Mouse (Mus musculus) adrenal gland, adult 8-10 months (tissue): ENCODE measurements at regions not wholly inside any gene's neighbourhood (a gene's known extent, or its start where the extent isn't known, plus 50 kb on each side); places are given as distances from the start of the nearest gene placed in this dataset.

Source experiments
- DNase-seq: peaks from one replicate; pipeline ENCODE4 v3.0.0; 2022

GRCm38 (mm10) chr16:52988852-52989397 is 535.1 kb upstream of the Alcam start:
- no peak for DNase-seq

GRCm38 (mm10) chr16:52984336-52984735 is 530.5 kb upstream of the Alcam start:
- DNase-seq: no peak

GRCm38 (mm10) chr16:52980995-52981394 is 527.1 kb upstream of the Alcam start:
- DNase-seq: no peak

- DNase-seq: no peak
Measured at GRCm38 (mm10) chr16:52972811-52973210, 518.9 kb upstream of the Alcam start.

GRCm38 (mm10) chr16:52947679-52948078 is 493.8 kb upstream of the Alcam start:
- DNase-seq: no peak

- no peak for DNase-seq
Measured at GRCm38 (mm10) chr16:52934749-52935148, 480.9 kb upstream of the Alcam start.

- no peak for DNase-seq
Measured at GRCm38 (mm10) chr16:52931978-52932377, 478.1 kb upstream of the Alcam start.

- DNase-seq: no peak
Measured at GRCm38 (mm10) chr16:52892467-52893255, 438.8 kb upstream of the Alcam start.

GRCm38 (mm10) chr16:52879463-52880114 is 425.7 kb upstream of the Alcam start:
- no peak for DNase-seq

GRCm38 (mm10) chr16:52867833-52868232 is 414.0 kb upstream of the Alcam start:
- DNase-seq: no peak

- DNase-seq: no peak
Measured at GRCm38 (mm10) chr16:52863554-52863953, 409.7 kb upstream of the Alcam start.

- DNase-seq: no peak
Measured at GRCm38 (mm10) chr16:52861263-52861662, 407.4 kb upstream of the Alcam start.

GRCm38 (mm10) chr16:52858441-52859209 is 404.8 kb upstream of the Alcam start:
- no peak for DNase-seq

- no peak for DNase-seq
Measured at GRCm38 (mm10) chr16:52851129-52851528, 397.3 kb upstream of the Alcam start.

- DNase-seq: no peak
Measured at GRCm38 (mm10) chr16:52818976-52819375, 365.1 kb upstream of the Alcam start.

- DNase-seq: no peak
Measured at GRCm38 (mm10) chr16:52811219-52811618, 357.3 kb upstream of the Alcam start.

GRCm38 (mm10) chr16:52804365-52804764 is 350.5 kb upstream of the Alcam start:
- DNase-seq: no peak

- DNase-seq: no peak
Measured at GRCm38 (mm10) chr16:52799715-52800392, 346.0 kb upstream of the Alcam start.

- no peak for DNase-seq
Measured at GRCm38 (mm10) chr16:52795184-52795583, 341.3 kb upstream of the Alcam start.

- DNase-seq: no peak
Measured at GRCm38 (mm10) chr16:52789946-52790345, 336.1 kb upstream of the Alcam start.

- DNase-seq: no peak
Measured at GRCm38 (mm10) chr16:52747744-52748143, 293.9 kb upstream of the Alcam start.

- DNase-seq: no peak
Measured at GRCm38 (mm10) chr16:52746186-52746585, 292.3 kb upstream of the Alcam start.
